Comparison of ENCODE assay signal across 8 mouse cellular contexts in genomic region chr1:34189970-34190369, GRCm38 (mm10).
DNase-seq lines count a peak whose midpoint lies in the region; ATAC-seq and TF ChIP-seq lines count a peak whose summit lies in the region.
"Had no signal": no experiment of that assay in that cellular context is flagged by ENCODE, and none has a peak within 500 bp of the region (broad histone marks: within the 10 kb centered on the region; RNA-seq: fewer than 3 reads in every experiment).

No protein-coding gene starts in this region.

- TF ChIP-seq CTCF in heart, postnatal 0 days (IDR thresholded peaks at IDR 0.05; ENCODE audit: low read depth): peak; percentile 57

- no peaks in the 10 kb centered on the region for H3K4me1 ChIP-seq in heart, postnatal 0 days (ENCODE audit: control insufficient read depth, insufficient read depth)
- H3K4me1 ChIP-seq in limb, embryonic 14.5 days (ENCODE audit: control insufficient read depth, insufficient read depth, low read length): no peaks in the 10 kb centered on the region

- no peaks in the 10 kb centered on the region for H3K27me3 ChIP-seq in heart, postnatal 0 days (ENCODE audit: control insufficient read depth, insufficient read depth, low read length)
- H3K27me3 ChIP-seq in limb, embryonic 14.5 days (ENCODE audit: control insufficient read depth, insufficient read depth, low read length): no peaks in the 10 kb centered on the region
- H3K27me3 ChIP-seq: neural tube, embryonic 12.5 days had no signal

- peak; percentile 47; the same call in 1 of the 2 replicates for ATAC-seq in heart, postnatal 0 days (ENCODE audit: insufficient read depth, low read depth)
- ATAC-seq in limb, embryonic 14.5 days (ENCODE audit: low FRiP score, low read depth): no peak

- 57% methylated on average over 7 of the region's 7 CpGs for WGBS in heart, postnatal 0 days
- 69% methylated on average over 7 of the region's 7 CpGs for WGBS in limb, embryonic 14.5 days

- H3K4me3 ChIP-seq in heart, postnatal 0 days (ENCODE audit: low read depth, low read length): no peak overlapping the region
- H3K4me3 ChIP-seq in limb, embryonic 14.5 days (replicated peaks; ENCODE audit: low read length): no peak overlapping the region
- H3K4me3 ChIP-seq: neural tube, embryonic 12.5 days had no signal

- TF ChIP-seq EP300 in heart, postnatal 0 days (IDR thresholded peaks at IDR 0.05; ENCODE audit: low read depth): no peak

- TF ChIP-seq POLR2A in limb, embryonic 14.5 days (IDR thresholded peaks at IDR 0.05; ENCODE audit: borderline replicate concordance, extremely low read depth, insufficient read depth, insufficient read length): no peak

- DNase-seq in ovary, postnatal 14 days (ENCODE audit: low spot score): peak; percentile 8
- no peak for DNase-seq in ovary, adult 18-20 months (ENCODE audit: low spot score)
- DNase-seq in ZHBTc4 (ENCODE audit: low read depth, low spot score): peak; percentile 87
- peak; percentile 54 for DNase-seq in cerebellum, adult 9-10 months
- DNase-seq in heart, postnatal 0 days (ENCODE audit: low spot score): peak; percentile 33
- peak; percentile 9 for DNase-seq in limb, embryonic 14.5 days (ENCODE audit: low spot score)
- DNase-seq in right cerebral cortex, adult 18-20 months: peak; percentile 62

- no peak overlapping the region for H3K4me2 ChIP-seq in heart, postnatal 0 days (ENCODE audit: low read depth, low read length)
- H3K4me2 ChIP-seq in limb, embryonic 14.5 days (replicated peaks; ENCODE audit: low read depth, low read length, severe bottlenecking): no peak overlapping the region
- H3K4me2 ChIP-seq: neural tube, embryonic 12.5 days had no signal

- peaks cover 89% of the 10 kb centered on the region for H3K36me3 ChIP-seq in heart, postnatal 0 days (replicated peaks; ENCODE audit: control insufficient read depth, insufficient read depth, low read length)
- H3K36me3 ChIP-seq in limb, embryonic 14.5 days (ENCODE audit: control insufficient read depth, insufficient read depth, low read length): peaks cover 59% of the 10 kb centered on the region

- H3K9me3 ChIP-seq in heart, postnatal 0 days (replicated peaks; ENCODE audit: control insufficient read depth, low read length): no peaks in the 10 kb centered on the region
- no peaks in the 10 kb centered on the region for H3K9me3 ChIP-seq in limb, embryonic 14.5 days (ENCODE audit: control insufficient read depth, low read length)
- H3K9me3 ChIP-seq: neural tube, embryonic 12.5 days had no signal

- no peak overlapping the region for H3K27ac ChIP-seq in heart, postnatal 0 days (ENCODE audit: low read depth)
- H3K27ac ChIP-seq in limb, embryonic 14.5 days (replicated peaks; ENCODE audit: low read depth, low read length): no peak overlapping the region
- H3K27ac ChIP-seq: neural tube, embryonic 12.5 days had no signal

- H3K9ac ChIP-seq in heart, postnatal 0 days (replicated peaks; ENCODE audit: low read depth, low read length): no peak overlapping the region
- no peak overlapping the region for H3K9ac ChIP-seq in limb, embryonic 14.5 days (ENCODE audit: low read depth, low read length, severe bottlenecking)
- H3K9ac ChIP-seq: neural tube, embryonic 12.5 days had no signal
